Mouse (Mus musculus): Measurements from ENCODE around the gene Smu1. TPM values are rescaled to one million over a fixed set of nuclear protein-coding genes. Genes with fewer than 3 reads are reported as not detected.

Smu1 gene
- total RNA-seq, 2 experiments from 2014 or later, result 41.8 to 43.5 TPM

DNA sequence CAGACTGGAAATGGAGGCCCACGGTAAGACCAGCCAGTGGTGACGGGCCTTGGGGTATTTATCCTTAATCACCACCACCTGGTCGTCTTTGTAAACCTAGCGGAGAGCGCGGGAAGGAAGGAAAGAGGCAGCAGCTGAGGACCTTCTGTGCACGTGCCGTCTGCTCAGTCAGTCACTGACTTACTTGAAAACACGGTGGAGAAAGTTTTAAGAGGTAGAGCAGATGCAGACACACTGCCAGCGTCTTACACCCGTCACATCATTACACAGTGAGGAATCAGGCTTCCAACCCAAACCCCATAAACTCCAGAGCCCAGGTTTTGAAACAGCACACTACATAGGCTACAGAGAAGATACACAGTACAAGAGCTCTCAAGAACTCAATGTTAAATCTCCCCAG lies 66.6 kb downstream of the Smu1 start:
- intact Hi-C loops (cut with DNase I), result no loop called here

More for the DNA sequence above, 66.6 kb downstream of the Smu1 start:
- no peak for DNase-seq (ENCODE audit: low spot score in 2 of 2)

Small RNA genes lying within 50 kb of the gene (microRNA-seq; reads per million reads assigned to microRNA genes)
- 0 to 0.79 reads per million in 2 experiments for gene Mir207

Other genes with a start within 250 kb of the Smu1 start
- 10 to 100 TPM; 26.1 to 27.6 TPM for gene Aptx, start 54.7 kb downstream of the Smu1 start, total RNA-seq (2021)
- 100 to 1,000 TPM; 314 to 324 TPM for gene Dnaja1, start 35.8 kb downstream of the Smu1 start, total RNA-seq (2021)
- gene B4galt1, start 96.1 kb upstream of the Smu1 start, total RNA-seq (2021), result 1 to 10 TPM; 6.5 to 9.0 TPM
- gene Spink4, start 162.1 kb upstream of the Smu1 start, total RNA-seq (2021), result not detected
- gene Bag1, start 190.4 kb upstream of the Smu1 start, total RNA-seq (2021), result 100 to 1,000 TPM; 160 to 164 TPM
- 10 to 100 TPM; 71.4 to 73.1 TPM for gene Chmp5, start 190.5 kb upstream of the Smu1 start, total RNA-seq (2021)
- 10 to 100 TPM; 59.1 to 62.0 TPM for gene Nfx1, start 213.0 kb upstream of the Smu1 start, total RNA-seq (2021)

Measured in left cerebral cortex, postnatal 14 days (tissue).